Mouse (Mus musculus): ENCODE data around the gene Slc8b1. TPM values are rescaled to one million over a fixed set of nuclear protein-coding genes. Genes with fewer than 3 reads are reported as not detected.
A peak's percentile ranks its signal among the peaks of the same experiment; 100 is the strongest.

The Slc8b1 gene
- polyA plus RNA-seq, 1 experiment, result 3.2 TPM

- Histone ChIP-seq H3K4me1 (ENCODE audit: control insufficient read depth, insufficient read depth, low read length) (peaks cover 5% of the 10 kb centered on the region; the same call in 1 of the 2 replicates), H3K36me3 (ENCODE audit: control insufficient read depth, insufficient read depth, low read length) (no peaks in the 10 kb centered on the region), H3K27ac (ENCODE audit: control insufficient read depth, insufficient read depth, low read depth, low read length) (no peak overlapping the region), H3K27me3 (ENCODE audit: control insufficient read depth, insufficient read depth, low read length) (no peaks in the 10 kb centered on the region; the same call in 1 of the 2 replicates), H3K4me3 (ENCODE audit: control insufficient read depth, low read depth, low read length) (no peak overlapping the region)
- TF ChIP-seq CTCF (IDR thresholded peaks at IDR 0.05; ENCODE audit: control insufficient read depth, insufficient read depth, insufficient replicate concordance, low read depth, low read length) (no peak), POLR2A (IDR thresholded peaks at IDR 0.05; ENCODE audit: control insufficient read depth, low read depth, low read length) (no peak)
Measured at GRCm38 (mm10) chr5:120479538-120479937, 31.4 kb upstream of the Slc8b1 start.

- H3K27me3 ChIP-seq (ENCODE audit: control insufficient read depth, insufficient read depth, low read length), result no peaks in the 10 kb centered on the region; the same call in 1 of the 2 replicates
- no peaks in the 10 kb centered on the region for H3K36me3 ChIP-seq (ENCODE audit: control insufficient read depth, insufficient read depth, low read length)
- peaks cover 4% of the 10 kb centered on the region; the same call in 1 of the 2 replicates for H3K4me1 ChIP-seq (ENCODE audit: control insufficient read depth, insufficient read depth, low read length)
- no peak overlapping the region for H3K4me3 ChIP-seq (ENCODE audit: control insufficient read depth, low read depth, low read length)
- no peak overlapping the region for H3K27ac ChIP-seq (ENCODE audit: control insufficient read depth, insufficient read depth, low read depth, low read length)
- no peak for TF ChIP-seq POLR2A (IDR thresholded peaks at IDR 0.05; ENCODE audit: control insufficient read depth, low read depth, low read length)
- TF ChIP-seq CTCF (IDR thresholded peaks at IDR 0.05; ENCODE audit: control insufficient read depth, insufficient read depth, insufficient replicate concordance, low read depth, low read length), result no peak
Measured at GRCm38 (mm10) chr5:120481205-120481604, 29.8 kb upstream of the Slc8b1 start.

DNA sequence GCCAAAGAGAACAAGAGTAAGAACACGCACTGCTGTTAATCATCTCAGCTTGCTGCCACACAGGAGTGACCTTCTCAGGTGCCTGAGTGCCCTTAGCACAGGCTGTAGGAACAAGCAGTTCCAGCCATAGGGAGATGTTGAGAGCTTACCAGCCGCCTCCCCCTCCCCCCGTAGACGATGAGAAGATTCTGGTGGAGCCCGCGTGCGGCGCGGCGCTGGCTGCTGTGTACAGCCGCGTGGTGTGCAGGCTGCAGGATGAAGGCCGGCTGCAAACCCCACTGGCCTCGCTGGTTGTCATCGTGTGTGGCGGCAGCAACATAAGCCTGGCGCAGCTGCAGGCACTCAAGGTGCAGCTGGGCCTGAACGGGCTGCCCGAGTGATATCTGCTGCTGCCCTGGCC lies 27.6 kb upstream of the Slc8b1 start:
- TF ChIP-seq POLR2A (IDR thresholded peaks at IDR 0.05; ENCODE audit: control insufficient read depth, low read depth, low read length) (no peak), CTCF (IDR thresholded peaks at IDR 0.05; ENCODE audit: control insufficient read depth, insufficient read depth, insufficient replicate concordance, low read depth, low read length) (no peak)
- Histone ChIP-seq H3K27me3 (ENCODE audit: control insufficient read depth, insufficient read depth, low read length) (no peaks in the 10 kb centered on the region), H3K27ac (ENCODE audit: control insufficient read depth, insufficient read depth, low read depth, low read length) (no peak overlapping the region), H3K4me3 (ENCODE audit: control insufficient read depth, low read depth, low read length) (no peak overlapping the region), H3K4me1 (ENCODE audit: control insufficient read depth, insufficient read depth, low read length) (no peaks in the 10 kb centered on the region), H3K36me3 (ENCODE audit: control insufficient read depth, insufficient read depth, low read length) (no peaks in the 10 kb centered on the region; the same call in 1 of the 2 replicates)

DNA sequence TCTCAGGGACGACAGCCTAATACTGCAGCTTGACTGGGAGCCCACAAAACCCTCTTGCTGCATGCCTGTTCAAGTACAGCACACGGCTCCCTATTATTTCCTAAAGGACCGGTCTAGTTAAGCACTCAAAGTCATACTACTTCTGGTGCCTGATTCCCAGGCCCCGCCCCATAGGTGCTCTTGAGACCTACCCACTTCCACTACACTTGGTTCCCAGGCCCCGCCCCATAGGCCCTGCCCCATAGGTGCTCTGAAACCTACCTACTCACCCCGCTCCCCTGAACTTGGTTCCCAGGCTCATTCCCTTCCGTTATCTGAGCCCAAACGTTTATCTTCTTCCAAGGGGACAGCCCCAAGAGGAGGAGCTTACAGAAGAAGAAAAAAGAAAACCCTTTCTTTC lies 23.1 kb upstream of the Slc8b1 start:
- no peaks in the 10 kb centered on the region; the same call in 1 of the 2 replicates for H3K36me3 ChIP-seq (ENCODE audit: control insufficient read depth, insufficient read depth, low read length)
- H3K27ac ChIP-seq (ENCODE audit: control insufficient read depth, insufficient read depth, low read depth, low read length), result no peak overlapping the region
- H3K4me3 ChIP-seq (ENCODE audit: control insufficient read depth, low read depth, low read length), result no peak overlapping the region
- TF ChIP-seq CTCF (IDR thresholded peaks at IDR 0.05; ENCODE audit: control insufficient read depth, insufficient read depth, insufficient replicate concordance, low read depth, low read length) (no peak), POLR2A (IDR thresholded peaks at IDR 0.05; ENCODE audit: control insufficient read depth, low read depth, low read length) (no peak)
- H3K4me1 ChIP-seq (ENCODE audit: control insufficient read depth, insufficient read depth, low read length), result peaks cover 2% of the 10 kb centered on the region; the same call in 1 of the 2 replicates
- H3K27me3 ChIP-seq (ENCODE audit: control insufficient read depth, insufficient read depth, low read length), result no peaks in the 10 kb centered on the region

DNA sequence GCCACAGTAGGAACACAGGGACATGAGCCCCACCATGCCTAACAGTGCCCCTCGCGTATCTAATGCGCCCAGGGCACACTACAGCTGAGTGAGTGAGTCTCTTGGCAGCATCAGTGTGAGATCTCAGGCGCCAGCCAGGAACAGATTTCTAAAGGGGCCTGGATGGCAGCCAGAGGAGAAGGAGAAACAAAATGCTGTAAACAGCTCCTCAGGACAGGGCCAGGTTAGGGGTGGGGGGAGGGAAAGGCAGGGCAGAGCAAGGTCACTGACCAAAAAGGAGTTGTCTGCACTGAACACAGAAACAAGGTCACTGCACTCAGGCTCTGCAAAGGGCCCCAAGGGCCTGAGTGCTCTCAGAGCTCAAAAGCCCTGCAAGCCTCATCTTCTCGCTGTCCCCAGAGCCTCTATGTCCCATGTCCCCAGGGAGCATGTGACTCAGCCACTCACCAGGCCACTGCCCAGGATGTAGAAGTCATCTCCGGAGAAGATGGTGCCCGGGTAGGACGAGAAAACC lies 20.2 kb upstream of the Slc8b1 start:
- Histone ChIP-seq H3K4me3 (ENCODE audit: control insufficient read depth, low read depth, low read length) (no peak overlapping the region), H3K27ac (ENCODE audit: control insufficient read depth, insufficient read depth, low read depth, low read length) (no peak overlapping the region), H3K27me3 (ENCODE audit: control insufficient read depth, insufficient read depth, low read length) (no peaks in the 10 kb centered on the region), H3K4me1 (ENCODE audit: control insufficient read depth, insufficient read depth, low read length) (peaks cover 4% of the 10 kb centered on the region; the same call in 1 of the 2 replicates), H3K36me3 (ENCODE audit: control insufficient read depth, insufficient read depth, low read length) (no peaks in the 10 kb centered on the region; the same call in 1 of the 2 replicates)
- no peak for TF ChIP-seq CTCF (IDR thresholded peaks at IDR 0.05; ENCODE audit: control insufficient read depth, insufficient read depth, insufficient replicate concordance, low read depth, low read length)
- TF ChIP-seq POLR2A (IDR thresholded peaks at IDR 0.05; ENCODE audit: control insufficient read depth, low read depth, low read length), result no peak

- Histone ChIP-seq H3K4me3 (ENCODE audit: control insufficient read depth, low read depth, low read length) (no peak overlapping the region), H3K36me3 (ENCODE audit: control insufficient read depth, insufficient read depth, low read length) (no peaks in the 10 kb centered on the region; the same call in 1 of the 2 replicates), H3K27ac (ENCODE audit: control insufficient read depth, insufficient read depth, low read depth, low read length) (no peak overlapping the region), H3K4me1 (ENCODE audit: control insufficient read depth, insufficient read depth, low read length) (peaks cover 4% of the 10 kb centered on the region; the same call in 1 of the 2 replicates), H3K27me3 (ENCODE audit: control insufficient read depth, insufficient read depth, low read length) (no peaks in the 10 kb centered on the region)
- TF ChIP-seq CTCF (IDR thresholded peaks at IDR 0.05; ENCODE audit: control insufficient read depth, insufficient read depth, insufficient replicate concordance, low read depth, low read length) (peak; percentile 71; the same call in 1 of the 2 replicates), POLR2A (IDR thresholded peaks at IDR 0.05; ENCODE audit: control insufficient read depth, low read depth, low read length) (no peak)
Measured at GRCm38 (mm10) chr5:120492437-120492836, 18.5 kb upstream of the Slc8b1 start.

- Histone ChIP-seq H3K27ac (ENCODE audit: control insufficient read depth, insufficient read depth, low read depth, low read length) (no peak overlapping the region), H3K4me1 (ENCODE audit: control insufficient read depth, insufficient read depth, low read length) (peaks cover 4% of the 10 kb centered on the region; the same call in 1 of the 2 replicates), H3K4me3 (ENCODE audit: control insufficient read depth, low read depth, low read length) (no peak overlapping the region), H3K36me3 (ENCODE audit: control insufficient read depth, insufficient read depth, low read length) (no peaks in the 10 kb centered on the region; the same call in 1 of the 2 replicates), H3K27me3 (ENCODE audit: control insufficient read depth, insufficient read depth, low read length) (no peaks in the 10 kb centered on the region)
- TF ChIP-seq CTCF (IDR thresholded peaks at IDR 0.05; ENCODE audit: control insufficient read depth, insufficient read depth, insufficient replicate concordance, low read depth, low read length) (no peak), POLR2A (IDR thresholded peaks at IDR 0.05; ENCODE audit: control insufficient read depth, low read depth, low read length) (no peak)
Measured at GRCm38 (mm10) chr5:120493440-120493839, 17.5 kb upstream of the Slc8b1 start.

All from testis, adult 2 months (tissue).